9 mouse cellular contexts compared by ENCODE assay signal in the genomic region with DNA sequence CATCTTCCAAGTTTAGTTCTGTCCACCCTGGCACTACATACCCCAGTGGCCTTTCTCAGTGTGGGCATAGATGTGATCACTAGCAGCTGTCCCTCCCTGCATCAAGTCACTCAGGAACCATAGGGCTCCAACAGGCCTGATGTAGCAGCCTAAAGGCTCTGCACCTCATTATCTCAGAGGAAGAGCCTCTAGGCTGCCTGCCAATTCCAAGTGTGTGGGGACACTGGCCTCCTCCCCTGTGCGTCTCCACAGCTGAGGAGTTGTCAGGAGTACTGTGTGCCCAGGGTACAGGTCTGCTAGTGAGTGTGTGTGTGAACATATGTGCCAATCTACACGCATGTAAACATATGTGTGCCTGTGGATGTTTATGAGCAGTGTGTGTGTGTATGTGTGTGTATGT. TPM values are rescaled to one million over a fixed set of nuclear protein-coding genes. Genes with fewer than 3 reads are reported as not detected.
DNase-seq lines count a peak whose midpoint lies in the region; ATAC-seq lines count a peak whose summit lies in the region.
"Had no signal": no experiment of that assay in that cellular context is flagged by ENCODE, and none has a peak within 500 bp of the region (broad histone marks: within the 10 kb centered on the region; RNA-seq: fewer than 3 reads in every experiment).

No protein-coding gene starts in this region.

- no peak overlapping the region for H3K9ac ChIP-seq in midbrain, embryonic 15.5 days

- no peak overlapping the region for H3K4me3 ChIP-seq in midbrain, embryonic 10.5 days
- no peak overlapping the region for H3K4me3 ChIP-seq in midbrain, embryonic 15.5 days
- H3K4me3 ChIP-seq: heart, adult 2 months had no signal

- H3K4me2 ChIP-seq in midbrain, embryonic 15.5 days = no peak overlapping the region

- ATAC-seq in midbrain, embryonic 15.5 days (replicated peaks) = no peak

- no peaks in the 10 kb centered on the region for H3K9me3 ChIP-seq in midbrain, embryonic 10.5 days (replicated peaks)
- no peaks in the 10 kb centered on the region for H3K9me3 ChIP-seq in midbrain, embryonic 15.5 days

- DNase-seq in adrenal gland, postnatal 10 days = peak; percentile 55
- DNase-seq in adrenal gland, adult 18-20 months (ENCODE audit: low spot score in 2 of 2) = no peak
- DNase-seq in midbrain, embryonic 10.5 days (ENCODE audit: low spot score) = no peak
- DNase-seq in heart, postnatal 14 days = peak; percentile 41 to 48
- DNase-seq in lung, postnatal 4 days = peak; percentile 21 to 45
- no peak for DNase-seq in natural killer cell, adult 2 months (ENCODE audit: low spot score in 2 of 2)
- no peak for DNase-seq in layer of hippocampus, postnatal 10 days (ENCODE audit: low spot score in 2 of 2)

- peaks cover 19% of the 10 kb centered on the region; the same call in 1 of the 2 replicates for H3K4me1 ChIP-seq in midbrain, embryonic 10.5 days
- 0 out of 2 replicates have a peak, but pooled peaks cover 7% of the 10 kb centered on the region for H3K4me1 ChIP-seq in midbrain, embryonic 15.5 days

- 0 out of 2 replicates have a peak overlapping the region, but pooled peaks have one; percentile 28 for H3K27ac ChIP-seq in midbrain, embryonic 10.5 days (replicated peaks)
- no peak overlapping the region for H3K27ac ChIP-seq in midbrain, embryonic 15.5 days
- H3K27ac ChIP-seq: heart, adult 2 months had no signal

- no peaks in the 10 kb centered on the region for H3K36me3 ChIP-seq in midbrain, embryonic 10.5 days
- H3K36me3 ChIP-seq in midbrain, embryonic 15.5 days (replicated peaks) = no peaks in the 10 kb centered on the region

- intact Hi-C loops in heart, postnatal 14 days (cut with DNase I) = no loop called here

- H3K27me3 ChIP-seq in midbrain, embryonic 10.5 days (ENCODE audit: low read depth, poor library complexity, severe bottlenecking) = no peaks in the 10 kb centered on the region
- H3K27me3 ChIP-seq in midbrain, embryonic 15.5 days (replicated peaks) = no peaks in the 10 kb centered on the region

- WGBS in midbrain, embryonic 10.5 days = 87% methylated on average over 2 of the region's 2 CpGs
- 66% methylated on average over 2 of the region's 2 CpGs for WGBS in midbrain, embryonic 15.5 days

RNA-seq across cellular contexts. Expression of gene Doc2b, which starts 56.6 kb away (rescaled TPM):
- total RNA-seq in adrenal gland, postnatal 10 days (2021) = 10 to 100 TPM; 13.6 to 20.3 TPM
- total RNA-seq in adrenal gland, adult 18-20 months (2021) = 10 to 100 TPM; 11.7 to 12.1 TPM
- 0.46 and 0.57 TPM in 2 replicates for polyA plus RNA-seq in midbrain, embryonic 10.5 days (2016; fragmentation: Nextera tagmentation; extraction: Ambion mirVana)
- 3.7 and 4.3 TPM in 2 replicates for polyA plus RNA-seq in midbrain, embryonic 15.5 days (2015; fragmentation: Nextera tagmentation; extraction: Ambion mirVana)
- total RNA-seq in heart, postnatal 14 days (2021) = under 1 TPM; 0.29 TPM
- 10 to 100 TPM; 76.5 to 82.5 TPM for total RNA-seq in layer of hippocampus, postnatal 10 days (2021)

Comparison
In these comparisons a context has a peak if more than half of its experiments do, and no peak if none do; other contexts are left out.
1. DNase-seq: peak in adrenal gland, postnatal 10 days (single experiment), heart, postnatal 14 days (2 of 2) and lung, postnatal 4 days (2 of 2); none in adrenal gland, adult 18-20 months (0 of 2), midbrain, embryonic 10.5 days (single experiment), natural killer cell, adult 2 months (0 of 2) and layer of hippocampus, postnatal 10 days (0 of 2).
2. RNA of gene Doc2b, which starts 56.6 kb away (total RNA-seq): 76.5 to 82.5 TPM in layer of hippocampus, postnatal 10 days, 13.6 to 20.3 TPM in adrenal gland, postnatal 10 days and 11.7 to 12.1 TPM in adrenal gland, adult 18-20 months; 0.29 TPM in heart, postnatal 14 days; every median in the first group is over 4 times any median in the second.